Mouse (Mus musculus) forelimb bud, embryonic 11.5 days (tissue): ENCODE results near the gene Kif6.
A peak's percentile ranks its signal among the peaks of the same experiment; 100 is the strongest.

ENCODE experiments used
- DNase-seq: peaks from one replicate; pipeline ENCODE4 v3.0.0-alpha.2; 2012; ENCODE audit warnings: low read depth, low spot score

Gene Kif6

DNA sequence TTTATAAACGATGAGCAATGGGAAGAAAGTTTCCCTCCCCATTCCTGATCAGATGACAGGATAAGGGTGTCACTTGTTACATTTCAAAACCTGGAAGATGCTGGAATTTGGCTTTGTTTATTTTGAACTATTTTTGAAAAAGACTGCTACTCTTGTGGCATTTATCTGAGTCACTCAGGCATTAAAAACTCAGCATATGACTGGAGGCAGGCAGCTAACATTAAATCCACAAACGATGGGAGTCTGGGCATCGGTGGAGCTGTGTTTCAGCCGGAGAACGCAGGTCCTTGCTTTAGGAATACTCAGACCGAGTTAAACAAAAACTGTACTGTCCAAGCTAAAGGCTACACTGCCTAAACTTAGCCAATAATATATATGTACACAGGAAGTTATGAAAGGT, 46.7 kb downstream of the Kif6 start:
- DNase-seq, result no peak

- no peak for DNase-seq
Measured at GRCm38 (mm10) chr17:49666728-49667127, 51.8 kb downstream of the Kif6 start.

- no peak for DNase-seq
Measured at GRCm38 (mm10) chr17:49668296-49668695, 53.4 kb downstream of the Kif6 start.

GRCm38 (mm10) chr17:49671921-49672339, 57.0 kb downstream of the Kif6 start:
- DNase-seq, result no peak

DNA sequence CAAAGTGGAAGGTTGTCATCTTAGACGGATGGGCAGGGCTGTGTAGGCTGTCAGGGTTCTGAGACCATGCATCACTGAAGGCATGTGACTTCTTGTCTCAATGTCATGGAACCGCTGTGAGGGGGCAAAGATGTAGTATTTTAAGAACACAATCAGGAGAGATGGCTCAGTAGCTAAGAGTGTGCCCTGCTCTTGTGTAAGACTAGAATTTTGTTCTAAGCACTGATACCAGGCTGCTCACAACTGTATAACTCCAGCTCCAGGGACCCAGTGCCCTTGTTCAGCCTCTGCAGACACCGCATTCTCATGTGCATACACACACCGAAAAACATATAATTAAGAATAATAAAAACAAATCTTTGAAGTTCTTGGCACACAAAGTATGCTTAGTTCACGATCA, 57.5 kb downstream of the Kif6 start:
- DNase-seq, result no peak

GRCm38 (mm10) chr17:49675629-49676028, 60.7 kb downstream of the Kif6 start:
- DNase-seq, result no peak

- no peak for DNase-seq
Measured at GRCm38 (mm10) chr17:49681410-49681809, 66.5 kb downstream of the Kif6 start.

- DNase-seq, result no peak
Measured at GRCm38 (mm10) chr17:49684146-49684545, 69.2 kb downstream of the Kif6 start.

- peak; percentile 47 for DNase-seq
Measured at GRCm38 (mm10) chr17:49690607-49691454, 75.9 kb downstream of the Kif6 start.

- DNase-seq, result no peak
Measured at GRCm38 (mm10) chr17:49691455-49691805, 76.5 kb downstream of the Kif6 start.

DNA sequence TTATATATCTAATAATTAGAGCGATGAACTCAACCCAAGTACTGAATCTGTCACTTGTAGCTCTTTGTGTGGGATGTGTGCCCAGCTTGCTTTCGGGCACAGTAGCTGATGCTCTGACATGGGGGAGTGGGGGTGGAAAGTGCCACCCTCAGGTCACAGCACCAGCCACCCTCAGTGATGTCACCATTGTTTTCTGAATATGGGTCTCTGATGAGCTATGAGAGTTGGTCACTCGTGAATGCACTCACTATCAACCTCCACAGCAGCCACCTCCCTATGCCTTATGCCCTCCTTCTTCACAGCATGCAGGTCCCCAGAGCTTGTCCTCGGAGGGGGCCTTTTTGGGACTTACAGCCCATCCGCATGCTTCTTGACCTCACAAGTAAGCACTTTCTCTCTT, 78.3 kb downstream of the Kif6 start:
- DNase-seq, result no peak

- DNase-seq, result no peak
Measured at GRCm38 (mm10) chr17:49697220-49697619, 82.3 kb downstream of the Kif6 start.

DNA sequence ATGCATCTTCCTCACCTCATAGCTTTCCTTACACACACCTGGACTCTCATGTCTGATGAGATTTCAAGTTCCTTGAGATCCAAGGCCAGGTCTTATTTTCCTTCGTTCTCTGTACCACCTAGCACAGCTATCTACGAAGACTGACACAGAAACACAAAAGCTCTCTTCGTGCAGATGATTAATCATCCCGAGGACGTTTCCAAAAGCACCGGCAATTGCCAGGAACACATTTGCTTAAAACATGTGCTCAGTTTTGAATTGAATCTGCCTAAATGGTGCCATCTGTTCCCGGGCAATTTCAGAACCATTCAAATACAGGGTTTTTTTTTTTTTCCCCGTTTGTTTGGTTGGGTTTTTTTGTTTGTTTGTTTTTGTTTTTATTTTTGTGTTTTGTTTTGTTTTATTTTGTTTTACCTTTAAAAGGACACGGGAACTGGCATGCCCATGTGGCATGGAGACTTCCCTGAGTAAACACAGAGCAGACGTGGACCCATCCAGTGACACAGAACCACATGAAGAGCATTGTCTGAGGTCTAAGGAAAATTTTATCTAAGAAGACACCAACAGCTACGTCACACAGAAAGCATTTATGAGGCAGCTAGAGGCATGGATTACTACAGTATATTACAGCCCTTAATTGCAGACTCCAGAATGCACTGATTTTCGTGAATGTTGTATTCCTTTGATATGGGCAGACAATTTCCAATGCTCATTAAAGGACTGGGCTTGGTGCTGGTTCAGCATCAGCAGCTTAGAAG, 88.7 kb downstream of the Kif6 start:
- no peak for DNase-seq

DNA sequence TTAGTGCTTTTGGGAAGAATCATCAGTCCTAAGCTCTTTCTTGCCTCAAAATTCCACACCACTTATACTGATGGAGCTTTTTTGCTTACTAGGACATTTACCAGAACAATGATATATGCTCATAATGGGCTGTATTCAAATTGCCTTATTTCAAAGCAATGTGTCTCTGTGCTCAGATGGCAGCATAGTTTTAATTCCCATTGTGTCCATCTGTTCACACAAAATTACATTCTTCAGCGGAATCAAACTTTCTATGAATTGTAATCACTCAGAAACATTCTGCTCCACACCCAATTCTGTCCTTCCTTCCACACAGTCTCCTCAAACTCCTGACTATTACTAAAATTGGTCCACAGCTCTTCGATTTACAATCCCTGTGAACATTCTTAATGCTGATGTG, 94.3 kb downstream of the Kif6 start:
- no peak for DNase-seq

- no peak for DNase-seq
Measured at GRCm38 (mm10) chr17:49710101-49710630, 95.2 kb downstream of the Kif6 start.

DNA sequence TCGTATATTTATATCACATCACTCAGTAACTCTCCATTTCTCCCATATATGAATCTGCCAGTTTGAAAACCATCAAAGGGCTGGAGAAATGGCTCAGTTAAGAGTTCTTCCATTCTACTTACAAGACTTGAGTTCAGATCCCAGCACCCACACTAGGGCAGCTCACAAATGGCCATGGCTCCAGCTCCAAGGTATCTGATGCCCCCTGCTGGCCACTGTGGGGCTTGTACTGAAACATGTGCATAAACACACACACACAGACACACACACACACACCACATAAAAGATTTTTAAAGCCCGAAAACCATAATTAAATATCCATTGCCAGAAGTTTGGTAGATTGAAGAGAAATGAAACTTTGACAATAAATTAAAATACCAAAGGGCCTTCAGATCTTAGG, 111.3 kb downstream of the Kif6 start:
- no peak for DNase-seq

GRCm38 (mm10) chr17:49726976-49727375, 112.0 kb downstream of the Kif6 start:
- DNase-seq, result no peak

DNA sequence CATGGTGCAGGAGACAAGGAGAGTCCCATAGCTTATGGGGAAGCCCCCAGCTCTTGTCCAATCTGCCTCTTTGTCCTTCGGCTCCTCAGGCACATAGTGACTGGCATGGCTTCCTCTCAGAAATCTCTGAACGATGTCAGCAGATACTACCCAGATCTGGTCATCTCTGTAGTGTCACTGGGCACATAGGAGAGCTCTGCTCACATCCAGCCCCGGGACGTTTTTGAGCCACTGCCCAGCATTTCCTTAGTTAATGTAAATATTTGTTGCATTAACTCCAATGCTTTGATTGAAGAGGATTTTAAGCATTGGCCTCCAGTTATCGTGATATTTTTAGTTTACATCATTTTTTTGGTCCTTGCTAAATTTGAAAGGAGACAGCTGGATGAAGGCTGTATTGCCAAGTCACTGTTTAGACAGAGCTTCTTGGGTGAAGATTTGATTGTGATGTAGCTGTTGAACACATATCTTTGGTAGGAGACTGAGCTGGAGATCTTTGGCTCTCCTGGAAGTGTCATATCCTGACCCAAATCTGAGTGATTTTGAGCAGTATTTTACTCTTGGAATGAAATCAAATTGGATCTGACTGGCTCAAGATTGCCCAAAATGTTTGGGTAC, 112.6 kb downstream of the Kif6 start:
- DNase-seq, result no peak

- no peak for DNase-seq
Measured at GRCm38 (mm10) chr17:49729856-49730255, 114.9 kb downstream of the Kif6 start.

DNA sequence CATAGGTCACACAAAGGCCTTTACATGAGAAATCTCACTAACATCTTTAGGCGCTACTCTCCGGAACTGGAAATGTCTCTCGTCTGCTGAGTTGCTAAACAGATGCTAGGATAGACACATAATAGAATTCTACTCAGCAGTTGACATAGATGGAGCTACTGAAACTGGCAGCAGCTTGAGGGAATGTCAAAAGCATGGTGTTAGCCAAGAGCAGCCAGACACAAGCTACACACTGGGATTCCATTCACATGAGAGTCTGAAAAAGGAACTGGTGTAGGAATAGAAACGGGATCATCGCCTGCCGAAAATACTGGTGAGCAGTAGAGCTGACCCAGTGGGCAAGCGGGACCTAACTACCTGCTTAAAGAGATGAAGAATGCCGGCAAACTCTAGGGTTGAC, 117.8 kb downstream of the Kif6 start:
- DNase-seq, result no peak

DNA sequence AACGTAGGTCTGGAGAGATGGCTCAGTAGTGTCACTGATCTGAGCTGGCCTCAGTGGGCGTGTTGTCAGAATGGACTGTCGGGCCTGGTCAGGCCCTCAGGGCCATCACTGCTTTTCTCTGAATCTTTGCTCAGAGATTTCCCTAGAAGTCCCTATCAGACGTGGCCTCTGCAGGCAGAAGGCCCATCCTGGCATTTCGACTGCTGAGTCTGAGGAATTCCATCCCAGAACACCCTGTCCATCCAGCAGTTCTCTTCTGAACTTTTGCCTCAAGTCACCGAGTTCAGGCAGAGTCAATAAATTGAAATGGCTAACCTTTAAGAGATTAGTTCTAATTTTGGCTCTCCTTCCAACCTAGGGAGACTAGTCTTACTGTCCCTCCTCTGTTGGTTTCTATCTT, 119.1 kb downstream of the Kif6 start:
- no peak for DNase-seq

- no peak for DNase-seq
Measured at GRCm38 (mm10) chr17:49734776-49735175, 119.8 kb downstream of the Kif6 start.
